Mouse (Mus musculus): ENCODE results near the gene Lsm11. TPM values are rescaled to one million over a fixed set of nuclear protein-coding genes. Genes with fewer than 3 reads are reported as not detected.

The Lsm11 gene
- polyA plus RNA-seq, 1 experiment, result 4.0 TPM

GRCm38 (mm10) chr11:45932771-45933170, 12.0 kb downstream of the Lsm11 start:
- H3K4me3 ChIP-seq (ENCODE audit: insufficient read depth, low read length), result no peak overlapping the region
- no peaks in the 10 kb centered on the region for H3K4me1 ChIP-seq (ENCODE audit: control insufficient read depth, insufficient read depth, low read length)
- TF ChIP-seq POLR2A (IDR thresholded peaks at IDR 0.05; ENCODE audit: borderline replicate concordance, low read depth, low read length), result no peak
- no peak overlapping the region for H3K27ac ChIP-seq (ENCODE audit: insufficient read depth, low read depth, low read length)

GRCm38 (mm10) chr11:45929541-45929940, 15.2 kb downstream of the Lsm11 start:
- no peak overlapping the region for H3K27ac ChIP-seq (ENCODE audit: insufficient read depth, low read depth, low read length)
- H3K4me1 ChIP-seq (ENCODE audit: control insufficient read depth, insufficient read depth, low read length), result no peaks in the 10 kb centered on the region
- no peak overlapping the region for H3K4me3 ChIP-seq (ENCODE audit: insufficient read depth, low read length)
- TF ChIP-seq POLR2A (IDR thresholded peaks at IDR 0.05; ENCODE audit: borderline replicate concordance, low read depth, low read length), result no peak
- no peak for TF ChIP-seq CTCF (IDR thresholded peaks at IDR 0.05; ENCODE audit: low read depth, low read length)

GRCm38 (mm10) chr11:45927456-45927855, 17.3 kb downstream of the Lsm11 start:
- TF ChIP-seq CTCF (IDR thresholded peaks at IDR 0.05; ENCODE audit: low read depth, low read length), result no peak
- no peak for TF ChIP-seq POLR2A (IDR thresholded peaks at IDR 0.05; ENCODE audit: borderline replicate concordance, low read depth, low read length)
- no peak overlapping the region for H3K4me3 ChIP-seq (ENCODE audit: insufficient read depth, low read length)
- H3K4me1 ChIP-seq (ENCODE audit: control insufficient read depth, insufficient read depth, low read length), result no peaks in the 10 kb centered on the region
- H3K27ac ChIP-seq (ENCODE audit: insufficient read depth, low read depth, low read length), result no peak overlapping the region

GRCm38 (mm10) chr11:45926640-45927082, 18.1 kb downstream of the Lsm11 start:
- TF ChIP-seq CTCF (IDR thresholded peaks at IDR 0.05; ENCODE audit: low read depth, low read length) (peak; percentile 89), POLR2A (IDR thresholded peaks at IDR 0.05; ENCODE audit: borderline replicate concordance, low read depth, low read length) (no peak)
- Histone ChIP-seq H3K4me3 (ENCODE audit: insufficient read depth, low read length) (peak overlapping the region; percentile 65), H3K27ac (ENCODE audit: insufficient read depth, low read depth, low read length) (peak overlapping the region; percentile 55), H3K4me1 (ENCODE audit: control insufficient read depth, insufficient read depth, low read length) (no peaks in the 10 kb centered on the region)

- TF ChIP-seq CTCF (IDR thresholded peaks at IDR 0.05; ENCODE audit: low read depth, low read length) (no peak), POLR2A (IDR thresholded peaks at IDR 0.05; ENCODE audit: borderline replicate concordance, low read depth, low read length) (no peak)
- H3K27ac ChIP-seq (ENCODE audit: insufficient read depth, low read depth, low read length), result no peak overlapping the region
- no peak overlapping the region for H3K4me3 ChIP-seq (ENCODE audit: insufficient read depth, low read length)
- H3K4me1 ChIP-seq (ENCODE audit: control insufficient read depth, insufficient read depth, low read length), result no peaks in the 10 kb centered on the region
These were observed 19.3 kb downstream of the Lsm11 start for GRCm38 (mm10) chr11:45925436-45925835.

- no peak for TF ChIP-seq CTCF (IDR thresholded peaks at IDR 0.05; ENCODE audit: low read depth, low read length)
- no peak for TF ChIP-seq POLR2A (IDR thresholded peaks at IDR 0.05; ENCODE audit: borderline replicate concordance, low read depth, low read length)
- H3K4me3 ChIP-seq (ENCODE audit: insufficient read depth, low read length), result no peak overlapping the region
- H3K27ac ChIP-seq (ENCODE audit: insufficient read depth, low read depth, low read length), result no peak overlapping the region
- no peaks in the 10 kb centered on the region for H3K4me1 ChIP-seq (ENCODE audit: control insufficient read depth, insufficient read depth, low read length)
These were observed 23.2 kb downstream of the Lsm11 start for GRCm38 (mm10) chr11:45921480-45921898.

- H3K27ac ChIP-seq (ENCODE audit: insufficient read depth, low read depth, low read length), result no peak overlapping the region
- H3K4me1 ChIP-seq (ENCODE audit: control insufficient read depth, insufficient read depth, low read length), result no peaks in the 10 kb centered on the region
- TF ChIP-seq CTCF (IDR thresholded peaks at IDR 0.05; ENCODE audit: low read depth, low read length) (no peak), POLR2A (IDR thresholded peaks at IDR 0.05; ENCODE audit: borderline replicate concordance, low read depth, low read length) (no peak)
- no peak overlapping the region for H3K4me3 ChIP-seq (ENCODE audit: insufficient read depth, low read length)
These were observed 23.7 kb downstream of the Lsm11 start for GRCm38 (mm10) chr11:45921026-45921425.

GRCm38 (mm10) chr11:45918836-45919235, 25.9 kb downstream of the Lsm11 start:
- no peak overlapping the region for H3K27ac ChIP-seq (ENCODE audit: insufficient read depth, low read depth, low read length)
- no peak overlapping the region for H3K4me3 ChIP-seq (ENCODE audit: insufficient read depth, low read length)
- no peaks in the 10 kb centered on the region for H3K4me1 ChIP-seq (ENCODE audit: control insufficient read depth, insufficient read depth, low read length)
- TF ChIP-seq CTCF (IDR thresholded peaks at IDR 0.05; ENCODE audit: low read depth, low read length), result no peak
- TF ChIP-seq POLR2A (IDR thresholded peaks at IDR 0.05; ENCODE audit: borderline replicate concordance, low read depth, low read length), result no peak

- H3K27ac ChIP-seq (ENCODE audit: insufficient read depth, low read depth, low read length), result no peak overlapping the region
- TF ChIP-seq CTCF (IDR thresholded peaks at IDR 0.05; ENCODE audit: low read depth, low read length) (no peak), POLR2A (IDR thresholded peaks at IDR 0.05; ENCODE audit: borderline replicate concordance, low read depth, low read length) (no peak)
These were observed 26.7 kb downstream of the Lsm11 start for GRCm38 (mm10) chr11:45918018-45918417.

GRCm38 (mm10) chr11:45916196-45916595, 28.5 kb downstream of the Lsm11 start:
- no peak overlapping the region for H3K27ac ChIP-seq (ENCODE audit: insufficient read depth, low read depth, low read length)
- no peak for TF ChIP-seq POLR2A (IDR thresholded peaks at IDR 0.05; ENCODE audit: borderline replicate concordance, low read depth, low read length)
- no peak for TF ChIP-seq CTCF (IDR thresholded peaks at IDR 0.05; ENCODE audit: low read depth, low read length)
- H3K4me3 ChIP-seq (ENCODE audit: insufficient read depth, low read length), result no peak overlapping the region
- H3K4me1 ChIP-seq (ENCODE audit: control insufficient read depth, insufficient read depth, low read length), result peaks cover 3% of the 10 kb centered on the region; the same call in 1 of the 2 replicates

More at GRCm38 (mm10) chr11:45918018-45918417, 26.7 kb downstream of the Lsm11 start:
- Histone ChIP-seq H3K4me3 (ENCODE audit: insufficient read depth, low read length) (no peak overlapping the region), H3K4me1 (ENCODE audit: control insufficient read depth, insufficient read depth, low read length) (no peaks in the 10 kb centered on the region)

- no peak overlapping the region for H3K4me3 ChIP-seq (ENCODE audit: insufficient read depth, low read length)
- H3K4me1 ChIP-seq (ENCODE audit: control insufficient read depth, insufficient read depth, low read length), result peaks cover 3% of the 10 kb centered on the region; the same call in 1 of the 2 replicates
- H3K27ac ChIP-seq (ENCODE audit: insufficient read depth, low read depth, low read length), result no peak overlapping the region
- no peak for TF ChIP-seq POLR2A (IDR thresholded peaks at IDR 0.05; ENCODE audit: borderline replicate concordance, low read depth, low read length)
- no peak for TF ChIP-seq CTCF (IDR thresholded peaks at IDR 0.05; ENCODE audit: low read depth, low read length)
These were observed 34.0 kb downstream of the Lsm11 start for GRCm38 (mm10) chr11:45910701-45911100.

Measured in bone marrow macrophage, adult 2 months (primary cell).